Mouse (Mus musculus) left cerebral cortex, adult 2 months (tissue): ENCODE measurements around the gene Zic1. TPM values are rescaled to one million over a fixed set of nuclear protein-coding genes. Genes with fewer than 3 reads are reported as not detected.

Experiments
- DNase-seq, 2 experiments: peaks; one replicate each; pipeline ENCODE4 v3.0.0; 2021 to 2022; ENCODE audit warnings: low spot score in 2 of 2, mixed read lengths in 1 of 2; ENCODE audit errors: extremely low spot score in 1 of 2
- H3K27ac ChIP-seq: fragments of 200-600 bp; 2 replicates; pipeline ENCODE4 v1.8.1; 2022
- H3K4me3 ChIP-seq: fragments of 200-600 bp; 2 replicates; pipeline ENCODE4 v1.8.1; 2022
- CTCF ChIP-seq: fragments of 200-600 bp; IDR thresholded peaks from 2 replicates; pipeline ENCODE4 v1.8.1; 2022; ENCODE audit warnings: antibody characterized with exemption, mild to moderate bottlenecking, moderate library complexity
- intact Hi-C: fragments of 180-260 bp; cut with DNase I; formaldehyde crosslinking; loops from one replicate; pipeline ENCODE4 v1.15.1; 2025
- total RNA-seq, 2 experiments: library from RNA; stranded (reverse); gene quantifications; 2 replicates each; pipeline ENCODE4 v1.2.3; 2021

The Zic1 gene
- total RNA-seq, 2 experiments from 2014 or later: 15.8 to 16.0 TPM

DNA sequence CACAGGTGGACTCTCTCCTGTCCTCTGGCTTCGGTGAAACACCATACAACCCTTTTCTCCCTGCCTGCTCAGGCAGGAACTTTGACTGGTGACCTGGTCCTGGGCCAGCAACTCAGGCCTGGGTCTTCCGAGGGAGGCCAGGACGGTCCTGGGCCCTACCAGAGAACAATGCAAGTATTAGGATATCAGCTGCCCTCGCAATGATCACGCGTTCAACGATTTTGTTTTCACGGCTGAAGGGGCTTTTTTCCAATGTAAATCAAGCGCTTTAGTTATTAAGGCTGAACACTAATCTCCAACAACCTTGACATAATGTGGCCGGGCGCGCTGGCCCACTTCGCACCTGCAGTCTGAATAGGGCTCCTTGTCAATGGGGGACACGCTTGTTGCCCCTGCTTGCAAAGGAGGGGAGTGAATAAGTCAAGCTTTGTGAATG lies 28.6 kb upstream of the Zic1 start:
- no peak overlapping the region for H3K27ac ChIP-seq
- H3K4me3 ChIP-seq: no peak overlapping the region
- no peak for DNase-seq
- TF ChIP-seq CTCF: no peak
- intact Hi-C loops: no loop called here

DNA sequence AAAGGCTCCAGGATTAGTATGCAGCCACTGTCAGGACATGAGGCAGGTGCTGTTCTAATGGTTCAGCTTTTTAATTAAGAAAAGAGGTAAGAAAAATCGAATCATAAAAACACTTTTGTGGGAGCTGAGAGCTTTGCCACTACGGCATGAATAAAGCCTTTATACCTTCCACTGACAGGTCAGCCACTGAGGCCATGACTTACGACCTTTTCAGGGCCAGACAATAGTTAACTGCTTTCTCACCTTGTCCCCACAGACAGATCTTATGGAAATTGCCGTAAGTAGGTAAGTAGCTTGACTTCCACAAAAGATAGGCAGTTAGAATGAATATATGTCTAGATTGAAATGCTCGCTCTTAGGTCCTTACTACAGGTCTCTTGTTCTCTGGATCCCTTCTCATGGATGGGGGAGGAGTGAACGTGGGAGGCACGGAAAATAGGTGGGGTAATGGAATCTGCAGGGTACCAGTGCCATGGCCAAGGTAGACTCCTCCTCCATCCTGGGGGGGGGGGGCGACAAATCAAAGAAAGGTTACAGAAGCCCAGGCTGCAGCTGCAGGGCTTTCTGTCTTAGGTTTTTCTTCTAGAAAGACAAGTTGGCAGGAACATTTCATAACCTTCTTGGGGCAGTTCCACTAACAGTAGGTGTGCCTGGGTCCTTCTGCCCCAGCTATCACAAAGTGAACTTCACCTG lies 27.9 kb upstream of the Zic1 start:
- Histone ChIP-seq H3K27ac (no peak overlapping the region), H3K4me3 (no peak overlapping the region)
- no peak for TF ChIP-seq CTCF
- no peak for DNase-seq
- intact Hi-C loops: no loop called here

DNA sequence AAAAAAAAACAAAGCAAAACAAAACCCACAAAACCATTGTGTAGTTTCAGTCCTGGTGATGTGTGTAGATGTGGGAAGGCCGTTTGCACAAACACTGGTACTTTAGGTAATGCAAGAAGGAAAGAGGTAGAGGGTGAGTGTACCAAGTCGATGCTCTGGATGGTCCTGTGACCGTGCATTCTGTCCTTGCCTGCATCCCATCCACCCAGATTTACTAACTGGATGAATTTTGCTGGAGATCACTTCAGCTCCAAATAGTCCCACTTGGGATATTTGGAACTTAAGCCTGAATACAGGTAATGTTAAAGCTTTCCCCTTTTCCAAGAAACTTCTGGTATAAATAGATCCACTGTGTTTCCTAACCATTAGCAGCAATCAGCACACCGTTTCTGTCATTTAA lies 22.6 kb upstream of the Zic1 start:
- intact Hi-C loops: loop anchor here (10.0 kb wide), 1 partner anchor 1503 kb away; no protein-coding TSS in a partner anchor
- DNase-seq: no peak
- Histone ChIP-seq H3K27ac (no peak overlapping the region), H3K4me3 (no peak overlapping the region)
- TF ChIP-seq CTCF: no peak

DNA sequence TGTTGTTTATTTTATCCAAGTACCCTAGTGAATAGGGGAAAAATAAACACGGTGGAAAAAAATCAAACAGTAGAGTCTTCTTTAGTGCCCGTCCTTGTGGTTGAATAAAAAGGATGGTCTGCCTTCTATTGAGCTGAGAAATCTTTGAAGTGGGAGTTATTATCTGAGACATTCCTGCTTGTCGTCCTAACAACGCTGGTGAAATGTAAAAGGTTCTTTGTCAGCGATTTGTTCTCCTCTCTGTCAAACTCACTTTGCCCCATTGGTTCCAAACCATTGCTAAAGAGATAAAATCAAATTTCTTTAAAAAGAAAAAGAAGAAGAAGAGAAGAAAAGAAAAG lies 22.1 kb upstream of the Zic1 start:
- H3K4me3 ChIP-seq: no peak overlapping the region

DNA sequence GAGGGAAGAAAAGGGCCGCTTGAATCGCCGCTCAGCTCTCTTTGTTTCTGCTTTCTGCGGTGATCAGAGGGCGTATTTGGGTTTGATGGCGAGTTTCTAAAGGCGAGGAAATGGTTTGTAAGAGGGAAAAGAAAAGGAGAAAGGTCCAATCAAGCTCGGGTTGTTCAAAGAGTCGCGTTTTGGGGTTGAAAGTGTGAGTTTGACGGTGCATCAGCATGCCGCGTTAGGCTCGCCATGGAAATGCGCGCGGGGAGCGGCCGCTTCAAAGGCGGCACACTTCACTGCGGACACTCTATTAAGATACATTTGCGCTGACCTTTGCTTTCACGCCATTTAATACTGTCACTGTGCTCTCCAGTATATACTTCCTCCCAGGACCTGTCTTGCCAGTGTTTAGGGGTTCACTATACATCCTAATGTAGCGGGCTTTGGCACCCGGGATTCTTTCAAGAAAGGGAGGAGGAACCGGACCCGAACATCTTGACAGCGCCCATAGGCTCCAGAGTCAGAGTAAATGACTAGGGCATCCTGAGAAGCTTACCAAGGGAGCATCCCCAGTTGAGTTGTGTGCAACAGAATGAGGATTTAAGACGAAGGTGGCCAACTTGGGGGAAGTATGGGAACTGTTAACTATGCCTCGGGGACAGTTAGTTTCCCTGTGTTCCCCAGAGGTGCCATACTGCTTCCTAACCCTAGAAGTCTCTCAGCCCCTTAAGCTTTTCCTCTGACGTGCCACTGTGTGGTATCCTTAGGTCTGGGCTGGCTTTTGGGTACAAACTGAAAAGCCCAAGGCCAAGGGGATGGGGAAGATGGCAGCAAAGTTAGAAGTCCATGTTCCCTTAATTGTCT lies 21.5 kb upstream of the Zic1 start:
- Histone ChIP-seq H3K27ac (no peak overlapping the region), H3K4me3 (no peak overlapping the region)
- no peak for TF ChIP-seq CTCF
- intact Hi-C loops: loop anchor here (10.0 kb wide), 1 partner anchor 1502 kb away; no protein-coding TSS in a partner anchor
- DNase-seq: no peak

More for the DNA sequence above, 22.1 kb upstream of the Zic1 start:
- intact Hi-C loops: loop anchor here (10.0 kb wide), 1 partner anchor 1503 kb away; no protein-coding TSS in a partner anchor
- DNase-seq: no peak
- no peak for TF ChIP-seq CTCF
- no peak overlapping the region for H3K27ac ChIP-seq

DNA sequence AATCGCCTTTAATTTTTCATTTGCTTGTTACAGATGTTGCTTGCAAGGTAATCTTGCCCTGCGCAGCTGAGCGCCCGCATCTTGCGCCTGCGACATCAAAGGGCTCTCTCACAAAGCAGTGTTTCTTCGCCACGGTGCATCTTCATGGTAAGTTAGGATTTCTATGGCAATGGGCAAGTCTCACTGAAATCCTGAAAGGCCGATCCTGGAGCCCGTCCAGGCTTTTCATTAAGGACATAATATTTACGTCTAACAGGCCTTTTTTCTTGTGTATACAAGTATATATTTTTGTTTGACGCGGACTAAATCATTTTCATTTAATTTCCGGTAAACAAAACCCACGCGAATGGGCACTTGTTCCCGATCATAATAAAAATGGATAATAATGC lies 20.9 kb upstream of the Zic1 start:
- intact Hi-C loops: loop anchor here (10.0 kb wide), 1 partner anchor 1502 kb away; no protein-coding TSS in a partner anchor
- no peak for TF ChIP-seq CTCF
- no peak for DNase-seq
- Histone ChIP-seq H3K27ac (no peak overlapping the region), H3K4me3 (no peak overlapping the region)

DNA sequence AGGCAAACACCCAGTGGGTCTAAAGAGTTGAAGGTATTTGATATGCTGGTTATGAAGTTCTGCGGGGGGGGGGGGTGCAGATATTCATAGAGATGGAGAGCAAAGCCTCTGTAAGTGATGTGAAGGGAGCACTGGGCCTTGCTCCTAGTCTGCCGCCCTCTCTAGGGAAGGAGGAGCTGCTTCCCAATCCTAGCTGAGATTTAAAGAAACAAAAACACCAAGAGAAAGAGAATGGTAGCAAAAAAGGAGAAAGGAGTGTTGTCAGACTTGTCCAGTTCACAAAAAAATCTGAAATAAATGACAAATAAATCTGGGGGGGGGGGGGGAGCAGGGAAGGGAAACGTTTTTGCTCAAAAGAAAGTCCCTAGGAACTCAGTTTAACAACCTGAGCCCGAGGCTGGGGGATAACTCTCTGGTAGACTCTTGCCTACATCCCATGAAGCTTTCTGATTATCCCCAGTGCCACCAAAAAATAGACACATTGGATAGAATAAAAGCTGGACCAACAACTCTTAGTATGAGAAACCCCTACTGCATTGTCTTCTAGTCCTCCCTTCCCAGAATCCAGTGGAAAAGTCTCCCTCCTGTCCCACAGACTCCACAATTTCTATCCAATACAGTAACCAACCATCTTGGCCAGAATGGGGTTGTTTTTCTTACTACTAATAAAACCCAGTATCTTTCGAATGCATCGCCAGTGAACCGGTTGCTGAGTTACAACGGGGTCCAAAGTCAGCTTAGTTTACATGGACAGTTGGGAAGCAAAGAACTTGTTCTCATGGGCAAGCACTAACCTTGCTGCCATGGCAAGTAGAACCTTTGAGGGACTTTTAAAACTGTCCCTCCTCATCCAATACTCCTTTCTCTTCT lies 20.2 kb upstream of the Zic1 start:
- no peak overlapping the region for H3K4me3 ChIP-seq
- no peak for DNase-seq
- intact Hi-C loops: loop anchor here (10.0 kb wide), 1 partner anchor 1501 kb away; no protein-coding TSS in a partner anchor
- TF ChIP-seq CTCF: no peak
- H3K27ac ChIP-seq: no peak overlapping the region

DNA sequence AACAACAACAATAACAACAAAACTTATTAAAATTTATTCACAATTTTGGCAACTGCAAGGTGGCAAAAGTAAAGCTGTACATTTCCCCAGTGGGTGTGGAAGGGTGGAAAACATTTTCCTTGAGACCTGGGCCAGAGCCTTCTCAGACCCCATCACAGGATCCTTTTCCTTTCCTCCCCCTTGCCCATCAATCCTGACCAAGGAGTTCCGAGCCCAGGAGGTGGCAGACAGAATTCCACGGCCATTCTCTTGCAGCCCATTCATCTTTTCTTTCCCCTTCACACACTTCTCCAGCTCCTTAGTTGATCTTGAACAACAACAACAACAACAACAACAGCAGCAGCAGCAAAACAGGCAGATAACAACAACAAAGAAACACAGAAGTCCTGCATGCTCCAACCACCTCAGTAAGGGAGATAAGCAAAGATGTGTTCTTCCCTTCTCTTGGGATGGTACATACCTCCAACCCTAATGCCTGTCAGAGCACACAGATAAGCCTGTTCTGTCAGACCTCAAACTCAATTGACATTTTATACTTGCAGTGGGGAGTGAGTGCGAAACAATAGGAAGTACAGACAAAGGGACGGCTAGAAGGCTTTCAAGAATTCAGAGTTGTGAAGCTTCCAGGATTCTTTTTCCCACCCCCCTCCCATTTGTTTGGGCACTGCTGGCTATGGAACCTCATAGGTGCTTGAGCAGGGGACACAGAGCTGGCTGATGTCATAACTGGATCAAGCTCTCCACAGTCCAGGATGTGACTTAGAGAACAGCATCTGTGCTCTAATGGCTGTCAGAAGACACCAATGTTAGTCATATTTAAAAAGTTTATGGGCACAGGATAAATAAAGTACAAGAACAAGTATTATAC lies 19.3 kb upstream of the Zic1 start:
- TF ChIP-seq CTCF: no peak
- no peak overlapping the region for H3K27ac ChIP-seq
- DNase-seq: no peak
- intact Hi-C loops: loop anchor here (10.0 kb wide), 1 partner anchor 1500 kb away; no protein-coding TSS in a partner anchor
- no peak overlapping the region for H3K4me3 ChIP-seq

DNA sequence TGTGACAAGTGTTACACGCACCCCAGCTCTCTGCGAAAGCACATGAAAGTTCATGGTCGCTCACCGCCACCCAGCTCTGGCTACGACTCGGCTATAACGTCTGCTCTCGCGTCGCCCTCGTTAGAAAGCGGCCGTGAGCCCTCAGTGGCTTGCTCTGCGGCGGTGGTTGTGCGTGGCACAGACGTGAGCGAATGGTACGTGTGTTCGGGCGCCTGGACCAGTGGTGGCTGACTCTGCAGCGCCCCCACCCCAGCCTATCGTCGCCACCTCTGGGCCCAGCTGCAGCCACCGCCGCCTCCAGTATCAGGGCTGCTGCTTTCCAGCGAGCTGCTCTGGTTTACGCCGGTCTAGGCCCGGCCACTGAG lies 18.5 kb upstream of the Zic1 start:
- no peak for TF ChIP-seq CTCF
- intact Hi-C loops: loop anchor here (10.0 kb wide), 1 partner anchor 1499 kb away; no protein-coding TSS in a partner anchor
- Histone ChIP-seq H3K4me3 (no peak overlapping the region), H3K27ac (no peak overlapping the region)
- DNase-seq: no peak

DNA sequence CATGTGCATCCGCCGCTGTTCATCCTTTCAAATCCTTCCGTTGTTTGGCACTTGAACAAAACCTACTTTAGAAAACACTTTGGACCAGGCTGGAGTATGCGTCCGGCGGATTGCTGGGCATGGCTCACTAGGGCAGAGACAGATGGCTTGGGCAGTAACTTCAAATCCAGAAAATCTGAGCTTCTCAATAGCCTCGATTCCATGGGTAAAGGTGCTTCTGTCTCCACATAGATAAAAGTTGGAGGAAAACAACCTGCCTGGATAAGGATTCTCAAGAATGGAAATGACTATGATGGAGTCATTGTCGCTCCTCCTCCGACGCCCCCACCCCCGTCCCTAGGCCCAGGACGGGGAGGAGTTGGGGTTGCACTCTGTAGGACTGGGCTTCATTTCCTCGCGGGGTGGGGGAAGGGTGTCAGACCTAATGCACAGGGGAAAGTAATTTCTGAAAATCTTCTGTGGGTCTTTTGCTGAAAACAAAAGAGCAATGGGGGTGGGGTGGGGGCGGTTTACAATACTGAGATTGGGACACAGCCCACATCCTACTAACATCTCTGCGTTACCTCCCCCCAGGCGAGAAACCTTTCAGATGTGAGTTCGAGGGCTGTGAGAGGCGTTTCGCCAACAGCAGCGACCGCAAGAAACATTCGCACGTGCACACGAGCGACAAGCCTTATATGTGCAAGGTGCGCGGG lies 18.0 kb upstream of the Zic1 start:
- Histone ChIP-seq H3K27ac (no peak overlapping the region; the same call in 1 of the 2 replicates), H3K4me3 (no peak overlapping the region)
- intact Hi-C loops: loop anchor here (10.0 kb wide), 1 partner anchor 1499 kb away; no protein-coding TSS in a partner anchor
- no peak for TF ChIP-seq CTCF
- DNase-seq: no peak
